Mouse (Mus musculus) spleen, adult 2 months (tissue): ENCODE data around the gene Immp2l. TPM values are rescaled to one million over a fixed set of nuclear protein-coding genes. Genes with fewer than 3 reads are reported as not detected.

ENCODE experiments used
- DNase-seq, 2 experiments: peaks; one replicate each; pipeline versions ENCODE4 v3.0.0 to v3.0.0-alpha.2; 2012 to 2021; ENCODE audit warnings: low spot score in 2 of 2, low read depth in 1 of 2
- H3K27ac ChIP-seq: fragments of 200-500 bp; 2 replicates; pipeline ENCODE4 v1.5.1; 2012; ENCODE audit warnings: low read length, inconsistent platforms; ENCODE audit not compliant: insufficient read depth
- H3K27me3 ChIP-seq: fragments of 200-500 bp; 2 replicates; pipeline ENCODE4 v1.6.1; 2012; ENCODE audit warnings: mild to moderate bottlenecking, moderate library complexity, low read length, inconsistent platforms; ENCODE audit not compliant: control insufficient read depth, insufficient read depth
- H3K36me3 ChIP-seq: fragments of 200-500 bp; 2 replicates; pipeline ENCODE4 v1.6.1; 2012; ENCODE audit warnings: mild to moderate bottlenecking, low read length, inconsistent platforms; ENCODE audit not compliant: control insufficient read depth, insufficient read depth
- H3K4me1 ChIP-seq: fragments of 200-500 bp; 2 replicates; pipeline ENCODE4 v1.6.1; 2011; ENCODE audit warnings: inconsistent platforms; ENCODE audit not compliant: control insufficient read depth, insufficient read depth, insufficient read length
- H3K4me3 ChIP-seq: fragments of 200-500 bp; 2 replicates; pipeline ENCODE4 v1.5.1; 2011; ENCODE audit warnings: mild to moderate bottlenecking, inconsistent platforms; ENCODE audit not compliant: insufficient read depth, insufficient read length; ENCODE audit errors: extremely low read depth
- CTCF ChIP-seq: fragments of 200-500 bp; IDR thresholded peaks from 2 replicates; pipeline ENCODE4 v1.5.1; 2011; ENCODE audit warnings: mild to moderate bottlenecking, inconsistent platforms; ENCODE audit not compliant: insufficient read depth, insufficient read length, insufficient replicate concordance; ENCODE audit errors: extremely low read depth
- POLR2A ChIP-seq: fragments of 200-500 bp; IDR thresholded peaks from 2 replicates; pipeline ENCODE4 v1.6.1; 2011; ENCODE audit warnings: low read depth, low read length, inconsistent platforms
- WGBS: fragments of 180-500 bp; shearing (Covaris S2); methylation state at CpG from one replicate; pipeline ENCODE4 v1.1.7; 2018; 5-methylcytosine and 5-hydroxymethylcytosine counted together
- polyA plus RNA-seq: library from polyadenylated mRNA; depleted of rRNA; stranded (reverse); fragments of >200 nt; gene quantifications from 2 replicates; pipeline ENCODE4 v1.2.3, GENCODE M21; 2012

The Immp2l gene
- polyA plus RNA-seq, 1 experiment, result 3.0 TPM

- Histone ChIP-seq H3K36me3 (no peaks in the 10 kb centered on the region), H3K4me3 (no peak overlapping the region), H3K27ac (no peak overlapping the region), H3K4me1 (no peaks in the 10 kb centered on the region), H3K27me3 (no peaks in the 10 kb centered on the region)
- 85% methylated on average over 3 of the region's 3 CpGs for WGBS
- no peak for TF ChIP-seq POLR2A
- no peak for TF ChIP-seq CTCF
- no peak for DNase-seq
Measured at GRCm38 (mm10) chr12:41250123-41250522, 226.2 kb downstream of the Immp2l start.

GRCm38 (mm10) chr12:41257905-41258304, 234.0 kb downstream of the Immp2l start:
- no peaks in the 10 kb centered on the region for H3K36me3 ChIP-seq
- H3K4me1 ChIP-seq, result no peaks in the 10 kb centered on the region
- TF ChIP-seq CTCF (no peak), POLR2A (no peak)
- H3K4me3 ChIP-seq, result no peak overlapping the region; the same call in 1 of the 2 replicates
- H3K27ac ChIP-seq, result no peak overlapping the region
- H3K27me3 ChIP-seq, result no peaks in the 10 kb centered on the region
- no peak for DNase-seq
- 88% methylated on average over 2 of the region's 2 CpGs for WGBS

GRCm38 (mm10) chr12:41259608-41260007, 235.7 kb downstream of the Immp2l start:
- Histone ChIP-seq H3K27ac (no peak overlapping the region), H3K27me3 (no peaks in the 10 kb centered on the region), H3K36me3 (no peaks in the 10 kb centered on the region), H3K4me3 (no peak overlapping the region), H3K4me1 (no peaks in the 10 kb centered on the region)
- 85% methylated on average over 2 of the region's 2 CpGs for WGBS
- no peak for DNase-seq
- no peak for TF ChIP-seq CTCF
- no peak for TF ChIP-seq POLR2A

- no peak for TF ChIP-seq POLR2A
- no peak for TF ChIP-seq CTCF
- H3K4me3 ChIP-seq, result no peak overlapping the region
- DNase-seq, result no peak
- H3K4me1 ChIP-seq, result no peaks in the 10 kb centered on the region
- H3K27me3 ChIP-seq, result no peaks in the 10 kb centered on the region
- no peak overlapping the region for H3K27ac ChIP-seq
- 86% methylated on average over 8 of the region's 8 CpGs for WGBS
- no peaks in the 10 kb centered on the region for H3K36me3 ChIP-seq
Measured at GRCm38 (mm10) chr12:41274136-41274535, 250.2 kb downstream of the Immp2l start.

GRCm38 (mm10) chr12:41275361-41275760, 251.5 kb downstream of the Immp2l start:
- no peaks in the 10 kb centered on the region for H3K27me3 ChIP-seq
- no peaks in the 10 kb centered on the region for H3K36me3 ChIP-seq
- no peak overlapping the region for H3K27ac ChIP-seq
- no peaks in the 10 kb centered on the region for H3K4me1 ChIP-seq
- no peak for DNase-seq
- WGBS, result 69% methylated on average over 3 of the region's 3 CpGs
- no peak for TF ChIP-seq CTCF
- no peak for TF ChIP-seq POLR2A
- H3K4me3 ChIP-seq, result no peak overlapping the region

- no peaks in the 10 kb centered on the region for H3K36me3 ChIP-seq
- H3K4me1 ChIP-seq, result no peaks in the 10 kb centered on the region
- H3K27me3 ChIP-seq, result no peaks in the 10 kb centered on the region
- WGBS, result 95% methylated on average over 1 of the region's 1 CpGs
- no peak overlapping the region for H3K4me3 ChIP-seq
- TF ChIP-seq POLR2A, result no peak
- no peak for TF ChIP-seq CTCF
- no peak for DNase-seq
- H3K27ac ChIP-seq, result no peak overlapping the region
Measured at GRCm38 (mm10) chr12:41277896-41278295, 254.0 kb downstream of the Immp2l start.

- Histone ChIP-seq H3K36me3 (no peaks in the 10 kb centered on the region), H3K4me3 (no peak overlapping the region), H3K4me1 (no peaks in the 10 kb centered on the region), H3K27ac (no peak overlapping the region), H3K27me3 (no peaks in the 10 kb centered on the region)
- TF ChIP-seq POLR2A, result no peak
- TF ChIP-seq CTCF, result no peak
- DNase-seq, result no peak
- WGBS, result 93% methylated on average over 3 of the region's 3 CpGs
Measured at GRCm38 (mm10) chr12:41289047-41289446, 265.2 kb downstream of the Immp2l start.

- TF ChIP-seq CTCF (no peak), POLR2A (no peak)
- no peak overlapping the region for H3K27ac ChIP-seq
- DNase-seq, result no peak
- H3K36me3 ChIP-seq, result no peaks in the 10 kb centered on the region
- H3K27me3 ChIP-seq, result no peaks in the 10 kb centered on the region
- no peak overlapping the region for H3K4me3 ChIP-seq
- 89% methylated on average over 3 of the region's 3 CpGs for WGBS
- H3K4me1 ChIP-seq, result no peaks in the 10 kb centered on the region
Measured at GRCm38 (mm10) chr12:41307015-41307414, 283.1 kb downstream of the Immp2l start.
